Mouse (Mus musculus): ENCODE measurements around the gene Sacs. TPM values are rescaled to one million over a fixed set of nuclear protein-coding genes. Genes with fewer than 3 reads are reported as not detected.

Gene Sacs
- polyA plus RNA-seq, 1 experiment from 2014 or later = 4.0 TPM

DNA sequence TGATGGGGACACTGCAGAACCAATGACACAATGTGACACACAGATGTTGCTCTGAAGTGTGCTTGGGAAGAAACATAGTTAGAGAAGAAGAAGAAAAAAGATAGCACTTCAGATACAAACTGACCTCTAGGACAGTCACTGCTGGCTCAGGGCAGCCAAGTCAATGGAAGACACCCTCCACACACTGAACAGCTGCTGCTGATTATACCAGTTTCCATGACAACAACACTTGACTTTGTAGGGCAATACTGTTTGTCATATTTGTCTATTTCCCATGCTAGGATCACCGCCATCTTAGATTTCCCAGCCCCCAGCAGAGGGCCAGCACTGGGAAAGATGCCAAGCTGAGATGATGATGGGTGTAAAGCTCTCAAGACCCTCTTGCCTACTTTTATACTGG is 22.7 kb downstream of the Sacs start:
- Histone ChIP-seq H3K27ac (peak overlapping the region; percentile 95), H3K27me3 (no peaks in the 10 kb centered on the region), H3K4me3 (no peak overlapping the region), H3K36me3 (no peaks in the 10 kb centered on the region), H3K4me2 (no peak overlapping the region), H3K9ac (no peak overlapping the region), H3K9me3 (replicated peaks) (no peaks in the 10 kb centered on the region), H3K4me1 (replicated peaks) (peaks cover 33% of the 10 kb centered on the region)
- ATAC-seq (replicated peaks; ENCODE audit: insufficient number of reproducible peaks, insufficient read depth, low FRiP score, low read depth) = no peak
- 86% methylated on average over 1 of the region's 1 CpGs for WGBS

DNA sequence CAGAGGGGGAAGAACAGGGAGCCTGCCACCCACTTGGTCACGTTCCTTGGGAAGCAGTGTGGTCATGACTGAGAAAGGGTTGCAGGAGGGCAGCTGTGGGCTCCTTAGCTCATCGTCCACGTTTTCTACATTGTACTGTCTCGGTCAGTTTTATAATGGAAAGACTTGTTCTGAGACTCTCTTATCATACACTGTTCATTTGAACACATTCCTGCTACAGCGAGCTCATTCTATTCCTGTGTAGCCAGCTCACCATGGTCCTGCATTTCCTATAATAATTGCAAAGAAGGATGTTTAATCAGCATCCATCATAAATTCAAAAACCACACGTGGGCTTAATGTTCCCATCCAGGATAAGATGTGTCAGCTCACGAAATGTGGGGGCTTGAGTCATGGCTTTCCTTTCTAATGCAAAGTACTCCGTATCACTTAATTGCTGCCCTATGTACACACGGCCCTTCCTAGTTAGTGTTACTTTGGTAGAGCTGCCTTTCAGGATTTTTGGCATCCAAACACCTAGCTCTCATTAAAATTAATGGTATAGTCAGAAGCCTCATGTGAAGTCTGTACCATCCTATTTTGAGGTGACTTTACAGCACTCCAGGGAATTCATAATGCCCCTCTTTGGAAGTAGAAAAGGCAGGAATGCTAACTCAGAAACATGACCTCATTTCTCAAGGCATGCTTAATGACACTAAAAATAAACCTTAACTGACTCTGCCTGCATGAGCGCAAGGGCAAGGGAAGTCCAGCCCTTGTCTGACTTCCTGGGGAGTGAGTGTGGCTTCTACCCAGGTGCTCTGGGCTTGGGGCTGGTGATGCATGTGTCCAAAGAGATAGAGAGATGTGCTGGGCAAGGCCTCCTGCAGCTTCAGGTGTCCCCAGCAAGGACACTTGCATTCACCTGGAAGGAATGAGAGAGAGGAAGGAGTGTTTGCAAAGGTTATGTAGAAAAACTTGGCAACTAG is 23.4 kb downstream of the Sacs start:
- Histone ChIP-seq H3K36me3 (no peaks in the 10 kb centered on the region), H3K27ac (peak overlapping the region; percentile 95), H3K9ac (no peak overlapping the region), H3K9me3 (replicated peaks) (no peaks in the 10 kb centered on the region), H3K4me2 (no peak overlapping the region; the same call in 1 of the 2 replicates), H3K4me1 (replicated peaks) (peaks cover 28% of the 10 kb centered on the region), H3K4me3 (no peak overlapping the region), H3K27me3 (no peaks in the 10 kb centered on the region)
- WGBS = 18% methylated on average over 10 of the region's 10 CpGs
- peak; percentile 86 for ATAC-seq (replicated peaks; ENCODE audit: insufficient number of reproducible peaks, insufficient read depth, low FRiP score, low read depth)

DNA sequence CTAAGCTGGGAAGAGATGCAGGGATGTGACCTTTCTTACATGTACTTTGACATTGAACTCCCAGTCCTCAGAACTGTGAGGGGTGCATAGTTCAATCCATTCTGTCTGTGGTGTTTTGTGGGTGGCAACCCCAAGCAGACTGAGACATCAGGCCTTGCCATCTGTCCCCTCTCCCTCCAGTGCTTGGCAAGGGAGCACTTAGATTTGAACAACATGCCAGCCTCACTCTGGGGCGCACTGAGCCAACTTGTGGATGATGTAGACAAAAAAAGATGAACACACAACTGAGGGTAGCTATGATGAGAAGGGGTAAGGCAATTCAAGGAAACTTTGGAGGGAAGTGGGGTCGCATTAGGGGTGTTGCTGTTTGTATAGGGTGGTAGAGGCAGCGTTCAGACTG is 26.2 kb downstream of the Sacs start:
- Histone ChIP-seq H3K4me2 (no peak overlapping the region), H3K4me3 (no peak overlapping the region), H3K9me3 (replicated peaks) (no peaks in the 10 kb centered on the region), H3K27ac (no peak overlapping the region), H3K36me3 (no peaks in the 10 kb centered on the region), H3K4me1 (replicated peaks) (peaks cover 28% of the 10 kb centered on the region), H3K27me3 (no peaks in the 10 kb centered on the region), H3K9ac (no peak overlapping the region)
- 90% methylated on average over 3 of the region's 3 CpGs for WGBS
- no peak for ATAC-seq (replicated peaks; ENCODE audit: insufficient number of reproducible peaks, insufficient read depth, low FRiP score, low read depth)

DNA sequence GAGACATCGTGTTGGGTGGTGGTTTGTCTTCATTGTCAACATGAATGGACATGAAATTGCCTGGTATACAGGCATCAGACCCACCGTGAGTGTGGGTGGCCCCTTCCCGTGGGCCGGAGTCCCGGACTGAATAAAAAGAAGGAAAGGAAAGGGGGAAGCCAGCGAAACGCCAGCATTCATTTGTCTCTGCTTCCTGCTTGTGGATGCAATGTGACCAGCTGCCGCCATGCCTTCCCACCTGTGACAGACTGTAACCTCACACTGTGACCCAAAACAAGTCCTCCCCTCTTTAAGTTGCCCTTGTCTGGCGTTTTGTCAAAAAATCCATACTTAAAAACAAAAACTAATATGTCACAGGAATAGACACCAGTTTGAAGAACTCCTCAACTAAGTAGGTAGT is 27.7 kb downstream of the Sacs start:
- 68% methylated on average over 9 of the region's 9 CpGs for WGBS
- no peak overlapping the region for H3K4me2 ChIP-seq
- no peaks in the 10 kb centered on the region for H3K9me3 ChIP-seq (replicated peaks)
- no peaks in the 10 kb centered on the region for H3K36me3 ChIP-seq
- H3K9ac ChIP-seq = no peak overlapping the region
- no peak overlapping the region for H3K27ac ChIP-seq
- peaks cover 21% of the 10 kb centered on the region for H3K4me1 ChIP-seq (replicated peaks)
- no peak overlapping the region for H3K4me3 ChIP-seq
- no peaks in the 10 kb centered on the region for H3K27me3 ChIP-seq
- ATAC-seq (replicated peaks; ENCODE audit: insufficient number of reproducible peaks, insufficient read depth, low FRiP score, low read depth) = no peak

DNA sequence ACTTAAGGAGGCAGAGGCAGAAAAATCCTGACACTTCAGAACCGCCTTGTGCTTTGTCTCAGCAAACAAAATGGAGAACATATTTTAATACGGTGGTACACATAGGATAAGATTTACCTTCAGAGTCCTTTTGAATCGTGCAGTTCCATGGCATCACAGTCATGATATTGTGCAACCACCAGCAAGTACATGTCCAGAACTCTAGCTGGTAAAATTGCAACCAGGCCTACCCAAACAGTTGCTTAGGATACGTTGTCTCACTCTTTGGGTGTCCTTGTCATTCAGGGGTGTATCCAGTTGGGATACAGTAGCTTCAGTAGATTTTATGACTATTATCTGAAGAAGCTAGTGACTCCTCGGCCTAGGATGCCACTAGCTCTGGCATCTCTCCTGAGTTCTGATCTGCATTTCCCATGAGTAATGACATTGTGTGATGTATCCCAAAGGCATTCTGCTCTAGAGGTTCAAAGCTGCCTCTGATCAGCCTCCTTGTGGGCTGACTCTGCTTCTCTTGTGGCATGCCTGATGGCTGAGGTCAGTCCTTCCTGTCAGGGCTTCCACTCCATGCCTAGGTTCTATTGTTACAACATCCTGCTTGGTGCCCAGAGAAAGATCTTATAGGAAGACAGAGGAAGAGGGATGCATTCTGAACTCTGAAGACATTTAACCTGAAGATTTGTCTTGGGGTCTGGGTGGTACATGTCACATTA is 33.2 kb downstream of the Sacs start:
- H3K27ac ChIP-seq = peak overlapping the region; percentile 96

DNA sequence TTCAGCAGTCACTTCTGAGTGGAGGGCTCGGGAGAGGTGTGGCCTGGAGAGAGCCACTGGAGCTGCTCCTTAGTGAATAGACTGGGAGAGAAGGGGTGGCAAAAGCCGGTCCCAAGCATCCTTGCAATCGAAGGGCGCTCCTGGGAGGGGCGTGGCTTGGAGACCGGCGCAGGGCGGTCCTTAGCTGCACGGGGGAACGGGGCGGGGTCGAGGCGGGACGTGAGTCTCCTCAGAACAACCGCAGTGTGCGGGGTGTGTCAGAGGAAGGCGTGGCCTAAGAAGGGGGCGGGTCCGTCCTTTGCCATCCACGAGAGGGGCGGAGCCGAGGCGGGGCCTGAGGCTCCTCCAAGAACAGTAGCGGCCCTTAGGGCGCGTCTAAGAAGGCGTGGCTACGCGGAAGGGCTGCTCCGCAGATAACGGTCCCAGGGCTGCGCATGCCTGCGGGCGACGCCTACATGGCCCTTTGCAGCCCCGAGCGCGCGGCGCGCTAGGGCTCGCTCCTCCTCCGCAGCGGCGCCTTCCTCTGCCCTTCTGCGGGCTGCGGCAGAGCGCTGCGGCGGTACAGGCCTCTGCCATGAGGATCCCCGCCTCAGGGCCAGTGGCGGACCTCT is 34.4 kb downstream of the Sacs start:
- peak overlapping the region; percentile 83 for H3K9ac ChIP-seq
- peak overlapping the region; percentile 96 for H3K27ac ChIP-seq
- peak overlapping the region; percentile 78 for H3K4me2 ChIP-seq
- H3K27me3 ChIP-seq = no peaks in the 10 kb centered on the region
- whole genome bisulfite sequencing = under 1% methylated on average over 45 of the region's 52 CpGs
- H3K9me3 ChIP-seq (replicated peaks) = no peaks in the 10 kb centered on the region
- H3K36me3 ChIP-seq = no peaks in the 10 kb centered on the region
- ATAC-seq (replicated peaks; ENCODE audit: insufficient number of reproducible peaks, insufficient read depth, low FRiP score, low read depth) = peak; percentile 98
- H3K4me3 ChIP-seq = peak overlapping the region; percentile 84
- H3K4me1 ChIP-seq (replicated peaks) = peaks cover 19% of the 10 kb centered on the region

More for the DNA sequence above, 33.2 kb downstream of the Sacs start:
- Histone ChIP-seq H3K36me3 (no peaks in the 10 kb centered on the region), H3K4me2 (no peak overlapping the region), H3K9ac (no peak overlapping the region), H3K27me3 (no peaks in the 10 kb centered on the region), H3K9me3 (replicated peaks) (no peaks in the 10 kb centered on the region), H3K4me1 (replicated peaks) (peaks cover 19% of the 10 kb centered on the region), H3K4me3 (no peak overlapping the region)
- ATAC-seq (replicated peaks; ENCODE audit: insufficient number of reproducible peaks, insufficient read depth, low FRiP score, low read depth) = no peak
- WGBS = 78% methylated on average over 5 of the region's 5 CpGs

DNA sequence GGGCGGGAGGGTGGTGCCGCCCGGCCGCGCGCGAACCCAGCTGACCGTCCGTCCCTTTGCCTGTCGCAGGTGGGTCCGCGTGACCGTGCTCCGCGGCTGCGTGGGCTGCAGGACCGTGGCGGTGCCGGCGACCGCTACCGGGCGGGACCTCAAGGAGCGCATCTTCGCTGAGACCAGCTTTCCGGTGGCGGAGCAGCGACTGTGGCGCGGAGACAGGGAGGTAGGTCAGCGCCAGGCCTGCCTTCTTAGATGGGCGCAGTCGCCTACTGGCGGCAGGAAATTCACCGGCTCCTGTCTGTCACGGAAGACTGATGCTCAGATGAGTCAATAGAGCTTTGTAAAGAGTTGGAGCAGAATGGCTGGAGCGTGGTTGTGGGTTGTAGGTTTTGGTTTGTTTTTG is 35.0 kb downstream of the Sacs start:
- Histone ChIP-seq H3K4me2 (peak overlapping the region; percentile 78), H3K4me3 (peak overlapping the region; percentile 84), H3K9me3 (replicated peaks) (no peaks in the 10 kb centered on the region), H3K27ac (peak overlapping the region; percentile 96), H3K36me3 (no peaks in the 10 kb centered on the region), H3K9ac (peak overlapping the region; percentile 83), H3K4me1 (replicated peaks) (peaks cover 19% of the 10 kb centered on the region), H3K27me3 (no peaks in the 10 kb centered on the region)
- under 1% methylated on average over 37 of the region's 37 CpGs for WGBS
- ATAC-seq (replicated peaks; ENCODE audit: insufficient number of reproducible peaks, insufficient read depth, low FRiP score, low read depth) = peak; percentile 23

DNA sequence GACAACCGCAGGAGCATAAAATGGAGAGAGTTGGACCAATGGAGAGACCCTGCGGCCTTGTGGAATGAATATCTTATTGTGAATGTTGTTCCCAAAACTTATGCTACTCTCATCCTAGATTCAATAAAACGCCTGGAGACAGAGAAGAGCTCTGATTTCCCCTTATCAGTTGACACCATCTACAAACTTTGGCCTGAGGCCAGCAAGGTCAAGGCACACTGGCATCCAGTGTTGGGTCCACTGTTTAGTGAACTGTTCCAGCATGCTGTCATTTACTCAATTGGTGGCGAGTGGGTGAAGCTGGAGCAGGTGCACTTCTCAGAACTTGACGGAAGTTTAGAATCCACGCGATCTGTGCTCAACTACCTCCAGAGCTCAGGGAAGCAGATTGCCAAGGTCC is 53.6 kb downstream of the Sacs start:
- Histone ChIP-seq H3K36me3 (peaks cover 31% of the 10 kb centered on the region), H3K9ac (no peak overlapping the region), H3K27ac (no peak overlapping the region), H3K9me3 (replicated peaks) (no peaks in the 10 kb centered on the region), H3K27me3 (no peaks in the 10 kb centered on the region), H3K4me3 (no peak overlapping the region), H3K4me1 (replicated peaks) (no peaks in the 10 kb centered on the region), H3K4me2 (no peak overlapping the region)
- ATAC-seq (replicated peaks; ENCODE audit: insufficient number of reproducible peaks, insufficient read depth, low FRiP score, low read depth) = no peak
- 82% methylated on average over 7 of the region's 7 CpGs for WGBS

DNA sequence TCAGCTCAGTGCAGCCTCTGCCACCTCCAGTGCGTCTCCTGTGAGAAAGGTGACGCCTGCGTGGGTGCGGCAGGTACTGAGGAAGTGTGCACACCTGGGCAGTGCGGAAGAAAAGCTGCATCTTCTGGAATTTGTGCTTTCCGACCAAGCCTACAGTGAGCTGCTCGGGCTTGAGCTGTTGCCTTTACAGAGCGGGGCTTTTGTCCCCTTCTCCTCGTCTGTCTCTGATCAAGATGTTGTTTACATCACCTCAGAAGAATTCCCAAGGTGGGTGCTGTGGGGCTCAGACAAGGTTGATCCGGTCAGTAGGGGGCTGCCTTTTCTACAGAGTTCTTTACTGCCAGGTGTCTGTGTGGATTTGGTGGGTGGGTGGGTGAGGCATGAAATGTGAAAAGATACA is 54.1 kb downstream of the Sacs start:
- Histone ChIP-seq H3K27ac (no peak overlapping the region), H3K27me3 (no peaks in the 10 kb centered on the region), H3K9me3 (replicated peaks) (no peaks in the 10 kb centered on the region), H3K9ac (no peak overlapping the region), H3K36me3 (peaks cover 34% of the 10 kb centered on the region), H3K4me2 (no peak overlapping the region), H3K4me1 (replicated peaks) (no peaks in the 10 kb centered on the region), H3K4me3 (no peak overlapping the region)
- no peak for ATAC-seq (replicated peaks; ENCODE audit: insufficient number of reproducible peaks, insufficient read depth, low FRiP score, low read depth)
- 82% methylated on average over 10 of the region's 10 CpGs for WGBS

DNA sequence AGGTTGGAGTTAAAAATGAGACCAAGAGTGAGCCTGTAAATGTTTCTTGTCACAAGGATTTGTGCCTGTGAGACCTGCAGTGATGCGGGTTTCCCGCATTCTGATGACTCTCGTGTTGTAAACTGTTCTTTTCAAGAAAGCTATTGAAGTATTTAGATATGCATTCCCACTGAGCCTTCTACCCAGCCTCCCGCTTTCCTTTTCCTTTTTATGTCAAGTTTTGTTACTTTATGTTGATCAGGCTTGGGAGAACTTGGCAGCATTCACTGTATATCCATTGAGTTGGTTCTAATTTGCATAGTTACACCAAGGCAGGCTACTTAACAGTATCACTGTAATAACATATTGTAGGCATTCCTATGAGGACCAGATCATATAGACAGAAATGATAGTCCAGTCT is 56.2 kb downstream of the Sacs start:
- WGBS = 89% methylated on average over 4 of the region's 4 CpGs
- H3K4me2 ChIP-seq = no peak overlapping the region
- no peaks in the 10 kb centered on the region for H3K27me3 ChIP-seq
- H3K36me3 ChIP-seq = peaks cover 36% of the 10 kb centered on the region
- H3K4me1 ChIP-seq (replicated peaks) = no peaks in the 10 kb centered on the region
- ATAC-seq (replicated peaks; ENCODE audit: insufficient number of reproducible peaks, insufficient read depth, low FRiP score, low read depth) = no peak
- H3K9me3 ChIP-seq (replicated peaks) = no peaks in the 10 kb centered on the region
- no peak overlapping the region for H3K27ac ChIP-seq
- H3K4me3 ChIP-seq = no peak overlapping the region
- no peak overlapping the region for H3K9ac ChIP-seq

DNA sequence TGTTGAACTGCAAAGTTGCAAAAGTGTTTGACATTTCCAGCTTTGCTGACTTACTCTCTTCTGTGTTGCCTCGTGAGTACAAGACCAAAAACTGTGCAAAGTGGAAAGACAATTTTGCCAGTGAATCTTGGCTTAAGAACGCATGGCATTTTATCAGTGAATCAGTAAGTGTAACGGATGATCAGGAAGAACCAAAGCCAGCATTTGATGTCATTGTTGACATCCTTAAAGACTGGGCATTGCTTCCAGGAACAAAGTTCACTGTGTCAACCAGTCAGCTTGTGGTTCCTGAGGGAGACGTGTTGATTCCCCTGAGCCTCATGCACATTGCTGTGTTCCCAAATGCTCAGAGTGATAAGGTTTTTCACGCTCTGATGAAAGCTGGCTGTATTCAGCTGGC is 71.9 kb downstream of the Sacs start:
- no peaks in the 10 kb centered on the region for H3K27me3 ChIP-seq
- H3K9me3 ChIP-seq (replicated peaks) = no peaks in the 10 kb centered on the region
- 75% methylated on average over 5 of the region's 5 CpGs for WGBS
- H3K27ac ChIP-seq = no peak overlapping the region
- H3K9ac ChIP-seq = no peak overlapping the region
- no peak overlapping the region for H3K4me2 ChIP-seq
- no peak for ATAC-seq (replicated peaks; ENCODE audit: insufficient number of reproducible peaks, insufficient read depth, low FRiP score, low read depth)
- no peaks in the 10 kb centered on the region for H3K4me1 ChIP-seq (replicated peaks)
- no peak overlapping the region for H3K4me3 ChIP-seq
- peaks cover 53% of the 10 kb centered on the region for H3K36me3 ChIP-seq

Data from heart, embryonic 15.5 days (tissue).